Mouse (Mus musculus) urinary bladder, postnatal 10 days (tissue): Measurements from ENCODE around the gene Asf1b.
A peak's percentile ranks its signal among the peaks of the same experiment; 100 is the strongest.
"Not testable (repeated sequence)": the region's sequence is repeated elsewhere in the genome, so short reads cannot be mapped to it uniquely, and the experiment has no call there.

ENCODE experiments used
- DNase-seq: peaks from one replicate; pipeline ENCODE4 v3.0.0; 2022; ENCODE audit warnings: low spot score

Asf1b gene

GRCm38 (mm10) chr8:83964015-83964765 lies 8.9 kb downstream of the Asf1b start:
- DNase-seq = no peak

- no peak for DNase-seq
Observed at GRCm38 (mm10) chr8:83967701-83968100, 12.4 kb downstream of the Asf1b start.

GRCm38 (mm10) chr8:83971121-83971520 lies 15.8 kb downstream of the Asf1b start:
- DNase-seq = no peak

GRCm38 (mm10) chr8:83971661-83972060 lies 16.4 kb downstream of the Asf1b start:
- DNase-seq = no peak

GRCm38 (mm10) chr8:83972150-83973120 lies 17.1 kb downstream of the Asf1b start, which contains the start of gene Prkaca:
Gene Prkaca, plus strand, starts transcription at chr8:83972993.
- peak; percentile 92 for DNase-seq

- DNase-seq = no peak
Observed at GRCm38 (mm10) chr8:83973161-83974031, 18.1 kb downstream of the Asf1b start.

- DNase-seq = no peak
Observed at GRCm38 (mm10) chr8:83974521-83974920, 19.2 kb downstream of the Asf1b start.

GRCm38 (mm10) chr8:83976101-83976630 lies 20.9 kb downstream of the Asf1b start:
- DNase-seq = no peak

GRCm38 (mm10) chr8:83976779-83977350 lies 21.6 kb downstream of the Asf1b start:
- no peak for DNase-seq

- DNase-seq = no peak
Observed at GRCm38 (mm10) chr8:83977646-83978045, 22.3 kb downstream of the Asf1b start.

GRCm38 (mm10) chr8:83978200-83978599 lies 22.9 kb downstream of the Asf1b start:
- DNase-seq = no peak

- no peak for DNase-seq
Observed at GRCm38 (mm10) chr8:83980250-83980649, 24.9 kb downstream of the Asf1b start.

- no peak for DNase-seq
Observed at GRCm38 (mm10) chr8:83980845-83981244, 25.5 kb downstream of the Asf1b start.

- no peak for DNase-seq
Observed at GRCm38 (mm10) chr8:83981533-83981932, 26.2 kb downstream of the Asf1b start.

GRCm38 (mm10) chr8:83982449-83982848 lies 27.1 kb downstream of the Asf1b start:
- no peak for DNase-seq

GRCm38 (mm10) chr8:83983222-83983621 lies 27.9 kb downstream of the Asf1b start:
- not testable (repeated sequence) for DNase-seq

GRCm38 (mm10) chr8:83989243-83989642 lies 33.9 kb downstream of the Asf1b start:
- DNase-seq = no peak

GRCm38 (mm10) chr8:83990170-83990569 lies 34.9 kb downstream of the Asf1b start:
- no peak for DNase-seq

- no peak for DNase-seq
Observed at GRCm38 (mm10) chr8:83992488-83992887, 37.2 kb downstream of the Asf1b start.

GRCm38 (mm10) chr8:83994030-83994429 lies 38.7 kb downstream of the Asf1b start:
- no peak for DNase-seq

- no peak for DNase-seq
Observed at GRCm38 (mm10) chr8:83995973-83996372, 40.7 kb downstream of the Asf1b start.
